ENCODE assay signal across 11 mouse cellular contexts in the genomic region with DNA sequence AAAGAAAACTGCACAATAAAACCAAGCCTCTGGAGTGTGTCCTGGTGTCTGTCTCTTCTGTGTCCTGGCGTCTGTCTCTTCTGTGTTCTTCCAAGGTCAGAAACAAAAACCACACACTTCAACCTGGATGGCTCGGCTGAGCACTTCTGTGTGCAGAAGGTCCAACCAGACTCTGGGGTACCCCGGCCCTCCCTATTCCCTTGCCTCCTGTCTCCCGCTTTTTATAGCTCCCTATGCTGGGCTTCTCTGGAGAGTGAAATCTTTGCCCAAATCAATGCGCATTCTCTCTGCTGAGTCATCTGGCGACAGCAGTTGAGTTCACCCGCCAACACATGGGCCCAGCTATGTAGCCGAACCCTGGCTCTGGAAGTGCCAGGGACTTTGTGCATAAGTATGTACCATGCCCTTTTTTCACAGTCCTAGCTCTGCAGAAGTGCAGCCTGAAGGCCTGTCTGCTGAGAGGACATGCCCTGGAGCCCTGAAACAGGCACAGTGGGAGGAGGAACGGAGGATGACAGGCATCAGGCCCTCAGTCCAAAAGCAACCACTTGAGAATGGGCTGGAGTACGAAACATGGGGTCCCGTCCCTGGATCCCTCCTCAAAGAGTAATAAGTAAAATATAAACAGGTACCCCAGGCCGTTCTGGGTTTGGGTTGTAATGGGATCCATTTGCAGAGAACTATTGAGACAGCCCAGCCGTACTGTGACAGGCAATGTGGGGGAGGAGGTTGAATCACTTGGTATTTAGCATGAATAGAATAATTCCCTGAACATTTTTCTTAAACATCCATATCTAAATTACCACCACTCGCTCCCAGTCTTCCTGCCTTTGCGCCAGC. TPM values are rescaled to one million over a fixed set of nuclear protein-coding genes. Genes with fewer than 3 reads are reported as not detected.
DNase-seq lines count a peak whose midpoint lies in the region; ATAC-seq and TF ChIP-seq lines count a peak whose summit lies in the region.
"Had no signal": no experiment of that assay in that cellular context is flagged by ENCODE, and none has a peak within 500 bp of the region (broad histone marks: within the 10 kb centered on the region; RNA-seq: fewer than 3 reads in every experiment).

No protein-coding gene starts in this region.

- peak; percentile 100 for DNase-seq in heart, adult 11 months
- peak; percentile 68 for DNase-seq in NIH3T3 (ENCODE audit: low read depth)
- peak; percentile 100 for DNase-seq in left cerebral cortex, adult 9 months (ENCODE audit: low spot score in 2 of 2)
- no peak for DNase-seq in yolk sac, embryonic 10.5 days (ENCODE audit: low spot score)
- DNase-seq: kidney, postnatal 36 days had no signal

- H3K36me3 ChIP-seq in heart, embryonic 12.5 days, result no peaks in the 10 kb centered on the region
- no peaks in the 10 kb centered on the region for H3K36me3 ChIP-seq in E14TG2a.4 (ENCODE audit: insufficient read depth, low read length)
- H3K36me3 ChIP-seq: limb, embryonic 15.5 days had no signal

- H3K27me3 ChIP-seq in heart, embryonic 12.5 days (replicated peaks), result peaks cover 41% of the 10 kb centered on the region
- H3K27me3 ChIP-seq in E14TG2a.4 (ENCODE audit: insufficient read depth, low read length), result peaks cover 48% of the 10 kb centered on the region

- no peaks in the 10 kb centered on the region for H3K9me3 ChIP-seq in heart, embryonic 12.5 days (replicated peaks)
- no peaks in the 10 kb centered on the region for H3K9me3 ChIP-seq in E14TG2a.4 (ENCODE audit: low read length)
- H3K9me3 ChIP-seq: limb, embryonic 15.5 days had no signal

- WGBS in heart, embryonic 12.5 days, result 60% methylated on average over 15 of the region's 15 CpGs

- no peak overlapping the region for H3K27ac ChIP-seq in heart, embryonic 12.5 days (ENCODE audit: poor library complexity, severe bottlenecking)

- H3K4me3 ChIP-seq in heart, embryonic 12.5 days, result no peak overlapping the region
- H3K4me3 ChIP-seq in E14TG2a.4 (replicated peaks; ENCODE audit: low read length), result peak overlapping the region; percentile 23; the same call in 1 of the 2 replicates
- H3K4me3 ChIP-seq: limb, embryonic 15.5 days had no signal

- no peak for TF ChIP-seq CTCF in E14TG2a.4 (conservative IDR thresholded peaks at IDR 0.05; ENCODE audit: low read length)

- no peak for ATAC-seq in heart, embryonic 12.5 days (ENCODE audit: insufficient number of reproducible peaks, low FRiP score)
- no peak for ATAC-seq in megakaryocyte progenitor cell, adult 5-6 weeks (replicated peaks; ENCODE audit: poor library complexity)

- peaks cover 4% of the 10 kb centered on the region for H3K4me1 ChIP-seq in heart, embryonic 12.5 days (replicated peaks)
- H3K4me1 ChIP-seq in E14TG2a.4 (replicated peaks; ENCODE audit: low read depth, low read length), result peaks cover 35% of the 10 kb centered on the region

- no peak overlapping the region for H3K9ac ChIP-seq in heart, embryonic 12.5 days
- H3K9ac ChIP-seq: limb, embryonic 15.5 days had no signal

- no peak overlapping the region for H3K4me2 ChIP-seq in heart, embryonic 12.5 days
- H3K4me2 ChIP-seq: limb, embryonic 15.5 days; midbrain, embryonic 11.5 days had no signal

RNA-seq across cellular contexts. Expression of a gene that starts 5.6 kb away (rescaled TPM):
- polyA plus RNA-seq in heart, embryonic 12.5 days (2016; fragmentation: Nextera tagmentation; extraction: Ambion mirVana), result 1.1 and 1.5 TPM in 2 replicates
- total RNA-seq in megakaryocyte progenitor cell, adult 5-6 weeks (2015), result 0.32 and 1.1 TPM in 2 replicates
- total RNA-seq in megakaryocyte progenitor cell, adult 5-6 weeks (2017), result 0.21 and 1.2 TPM in 2 replicates
- polyA plus RNA-seq: midbrain, embryonic 11.5 days had no signal

RNA-seq across cellular contexts. Expression of a gene that starts 18.1 kb away (rescaled TPM):
- 51.7 and 62.5 TPM in 2 replicates for polyA plus RNA-seq in heart, embryonic 12.5 days (2016; fragmentation: Nextera tagmentation; extraction: Ambion mirVana)
- total RNA-seq in megakaryocyte progenitor cell, adult 5-6 weeks (2015), result 5.5 and 16.4 TPM in 2 replicates
- 2.5 and 5.3 TPM in 2 replicates for total RNA-seq in megakaryocyte progenitor cell, adult 5-6 weeks (2017)

RNA-seq across cellular contexts. Expression of a gene that starts 52.8 kb away (rescaled TPM):
- not detected in 2 replicates for polyA plus RNA-seq in heart, embryonic 12.5 days (2016; fragmentation: Nextera tagmentation; extraction: Ambion mirVana)
- total RNA-seq in megakaryocyte progenitor cell, adult 5-6 weeks (2015), result not detected in 2 replicates
- 0.12 TPM in 1 of 2 replicates, not detected in the other for total RNA-seq in megakaryocyte progenitor cell, adult 5-6 weeks (2017)
- total RNA-seq: heart, postnatal 25 days had no signal
- polyA plus RNA-seq: midbrain, embryonic 11.5 days had no signal

RNA-seq across cellular contexts. Expression of a gene that starts 58.3 kb away (rescaled TPM):
- 0.67 and 1.1 TPM in 2 replicates for polyA plus RNA-seq in heart, embryonic 12.5 days (2016; fragmentation: Nextera tagmentation; extraction: Ambion mirVana)
- not detected in 2 replicates for total RNA-seq in megakaryocyte progenitor cell, adult 5-6 weeks (2015)
- total RNA-seq in megakaryocyte progenitor cell, adult 5-6 weeks (2017), result not detected in 2 replicates
